Mouse (Mus musculus) heart, adult 11 months (tissue): ENCODE measurements around the gene Psmd2.

Experiments used
- DNase-seq: peaks from one replicate; pipeline ENCODE4 v3.0.0; 2022

Psmd2 gene

DNA sequence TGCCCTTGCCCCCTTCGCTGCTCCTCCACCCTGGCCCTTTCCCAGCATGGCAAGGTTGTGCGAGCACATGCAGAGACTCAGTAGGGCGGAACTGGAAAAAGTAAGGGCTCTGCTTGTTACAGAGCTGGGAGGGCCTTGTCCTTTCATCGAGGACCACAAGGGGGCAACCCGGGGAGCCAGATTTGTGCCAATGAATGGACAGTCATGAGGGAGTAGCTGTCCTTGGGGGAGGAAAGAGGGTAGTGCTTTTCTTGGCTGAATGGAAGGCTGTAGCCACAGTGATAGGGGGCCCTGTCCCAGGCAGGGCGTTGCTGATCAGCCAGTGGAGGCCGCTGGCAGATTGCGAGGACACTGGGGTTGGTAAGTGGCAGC is 51.1 kb downstream of the Psmd2 start:
- DNase-seq: peak; percentile 96

DNA sequence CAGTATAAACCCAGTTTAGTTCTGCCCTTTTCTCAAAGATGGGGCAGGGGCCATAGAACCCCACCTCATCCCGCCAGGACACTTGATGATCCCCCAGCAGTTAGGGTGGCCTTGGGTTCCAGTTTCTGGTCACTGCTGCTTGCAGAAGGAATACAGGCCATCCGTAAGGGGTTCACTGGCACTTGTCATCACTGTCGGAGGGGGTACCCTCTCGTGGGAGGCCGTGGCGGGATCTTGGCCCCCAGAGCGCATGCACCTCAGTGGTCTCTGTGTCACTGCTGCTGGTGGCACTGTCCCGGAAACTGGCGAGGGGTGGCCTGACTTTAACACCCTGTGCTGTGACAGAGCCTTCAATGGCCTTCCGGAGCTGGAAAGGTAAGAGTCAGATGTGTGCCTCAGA is 51.6 kb downstream of the Psmd2 start:
- peak; percentile 87 for DNase-seq

DNA sequence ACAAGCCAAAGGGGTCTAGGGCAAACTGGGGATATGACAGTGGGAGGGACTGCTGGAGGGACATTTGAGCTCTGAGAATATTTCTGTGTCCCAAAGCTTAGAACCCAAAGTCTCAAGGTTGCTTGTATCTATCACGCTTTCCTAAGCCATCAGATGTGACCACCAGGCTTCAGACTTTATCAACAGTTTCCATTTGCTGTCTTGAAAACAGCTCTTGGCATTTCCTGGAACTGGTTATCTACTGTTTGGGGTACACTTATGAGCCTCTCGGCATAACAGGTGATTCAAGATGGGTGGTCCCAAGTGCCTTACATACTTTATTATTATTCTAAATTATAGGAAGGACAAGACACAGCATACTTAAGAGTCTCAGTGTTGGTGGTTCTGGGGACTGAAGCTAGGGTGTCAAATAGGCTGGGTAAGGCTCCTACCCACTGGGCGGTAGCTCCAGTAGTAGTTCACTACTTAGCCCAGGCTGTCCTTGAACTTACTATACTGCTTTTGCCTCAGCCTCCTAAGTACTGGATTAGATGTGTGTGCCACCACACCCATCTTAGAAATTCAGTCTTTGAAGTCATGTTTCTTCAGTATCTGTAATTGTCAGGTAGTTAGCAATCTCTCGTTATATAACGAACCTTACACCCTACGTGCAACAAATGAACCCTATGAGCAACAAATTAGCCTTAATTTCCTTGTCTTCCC is 52.4 kb downstream of the Psmd2 start:
- DNase-seq: no peak

DNA sequence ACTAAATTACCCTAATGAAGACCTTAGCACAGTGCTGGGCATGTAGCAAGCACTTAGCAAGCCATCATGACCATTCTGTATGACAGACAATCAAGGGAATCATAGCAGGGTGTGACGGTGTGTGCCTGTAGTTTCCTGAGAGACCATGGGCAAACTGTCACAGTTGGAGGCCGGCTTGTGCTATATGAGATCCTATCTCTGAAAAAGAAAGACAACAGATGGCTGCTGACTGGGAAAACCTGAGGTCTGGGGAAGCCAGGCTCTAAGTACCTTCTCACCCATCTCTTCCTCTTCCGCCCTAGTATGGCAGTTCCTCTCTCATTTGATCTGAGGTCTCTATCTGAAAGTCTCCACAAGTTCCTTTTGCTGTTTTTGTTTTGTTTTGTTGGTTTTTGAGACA is 54.3 kb downstream of the Psmd2 start:
- no peak for DNase-seq

DNA sequence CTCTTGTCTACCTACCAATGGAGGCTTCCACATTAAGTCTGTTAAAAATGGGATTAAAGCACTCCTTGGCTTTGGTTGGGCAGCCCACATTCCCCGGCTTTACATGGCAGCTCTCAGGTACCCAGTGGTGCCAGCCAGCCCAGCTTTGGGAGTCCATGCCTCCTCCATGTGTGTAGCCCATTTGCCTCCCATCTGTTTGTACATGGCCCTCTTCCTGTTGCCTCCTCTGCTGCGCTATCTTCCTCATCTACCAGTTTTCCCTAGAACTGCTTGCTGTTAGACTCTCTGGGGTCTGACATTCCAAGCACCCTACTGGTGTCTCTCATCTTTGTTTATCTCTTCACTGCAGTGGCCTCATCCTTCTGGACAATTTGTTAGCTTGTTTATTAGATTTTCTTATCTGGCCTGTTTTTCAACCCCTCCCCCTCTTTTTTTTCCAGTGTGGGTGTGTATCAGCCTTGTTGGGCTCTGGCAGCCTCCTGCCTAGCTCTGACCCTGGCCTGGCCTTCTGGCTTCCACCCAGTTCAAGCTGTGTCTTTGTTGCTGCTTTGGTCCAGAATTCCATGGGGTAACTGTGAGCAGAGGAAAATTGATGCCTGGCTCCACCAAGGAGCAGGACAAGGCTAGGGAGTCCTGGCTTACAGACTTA is 55.1 kb downstream of the Psmd2 start:
- peak; percentile 93 for DNase-seq

DNA sequence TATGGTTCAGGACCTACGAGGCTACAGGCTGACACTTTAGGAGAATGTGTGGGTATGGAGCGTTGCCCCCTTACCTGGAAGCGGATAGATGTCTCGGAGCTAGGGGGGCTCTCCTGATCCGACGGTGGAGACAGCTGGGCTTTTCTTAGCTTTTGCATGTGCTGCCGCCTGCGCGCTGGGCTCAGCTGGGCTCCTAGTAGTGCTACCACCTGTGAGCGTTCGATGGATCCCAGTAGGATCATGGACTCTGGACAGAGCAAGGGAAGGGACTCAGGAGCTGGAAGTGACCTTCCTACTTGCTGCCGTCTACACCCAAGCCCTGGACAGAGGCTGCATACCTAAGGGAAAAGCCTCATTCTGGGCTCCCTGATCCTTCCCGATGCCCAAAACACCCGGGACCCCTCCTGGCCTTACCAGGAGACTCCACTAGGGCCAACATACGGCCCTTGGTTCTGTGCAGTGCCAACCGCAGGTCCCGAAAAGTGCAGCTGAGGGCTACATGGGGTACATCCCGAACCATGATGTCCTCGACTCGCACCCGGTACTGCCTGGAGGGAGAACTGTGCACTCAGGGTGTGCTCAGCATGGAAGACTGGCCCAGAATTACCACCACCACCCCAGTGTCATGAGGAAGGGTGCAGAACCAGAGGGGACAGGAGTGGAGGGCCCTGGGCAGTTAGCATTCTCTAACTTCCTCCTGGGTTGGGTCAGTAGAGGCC is 56.9 kb downstream of the Psmd2 start:
- DNase-seq: peak; percentile 86

DNA sequence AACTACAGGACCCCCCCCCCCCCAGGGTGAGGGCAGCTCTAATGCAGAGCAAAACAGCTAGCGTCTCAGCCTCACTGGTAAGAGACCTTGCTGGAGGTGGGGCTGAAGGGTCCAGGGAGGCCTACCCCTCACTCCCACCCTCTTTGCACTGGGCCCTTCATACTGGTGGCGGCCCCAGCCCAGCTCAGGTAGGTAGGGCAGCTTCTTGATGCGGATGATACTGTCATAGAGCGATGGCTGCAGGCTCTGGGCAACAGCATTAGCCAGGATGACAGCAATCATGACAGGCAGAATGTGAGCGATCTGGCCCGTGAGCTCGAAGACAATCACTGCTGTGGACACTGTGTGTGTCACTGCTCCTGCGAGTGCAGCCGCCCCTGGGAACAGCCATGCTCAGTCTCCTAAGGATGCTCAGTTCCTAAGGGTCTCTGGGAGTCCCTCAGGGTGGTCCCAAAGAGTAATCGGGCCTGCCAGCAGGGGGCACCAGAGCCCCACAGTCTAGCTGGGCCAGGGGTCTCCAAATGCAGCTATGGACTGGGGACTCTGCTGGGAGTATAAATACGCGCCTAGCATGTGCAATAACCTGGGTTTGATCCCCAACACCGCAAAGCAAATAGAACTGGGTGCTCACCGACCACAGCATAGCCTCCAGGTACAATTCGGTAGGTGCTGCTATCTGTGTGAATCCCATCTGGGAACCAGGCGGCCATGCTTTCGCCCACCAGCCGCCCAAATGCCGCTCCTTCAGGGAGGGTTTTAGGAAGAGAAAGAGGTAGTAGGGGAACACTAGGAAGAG is 57.7 kb downstream of the Psmd2 start:
- peak; percentile 90 for DNase-seq

DNA sequence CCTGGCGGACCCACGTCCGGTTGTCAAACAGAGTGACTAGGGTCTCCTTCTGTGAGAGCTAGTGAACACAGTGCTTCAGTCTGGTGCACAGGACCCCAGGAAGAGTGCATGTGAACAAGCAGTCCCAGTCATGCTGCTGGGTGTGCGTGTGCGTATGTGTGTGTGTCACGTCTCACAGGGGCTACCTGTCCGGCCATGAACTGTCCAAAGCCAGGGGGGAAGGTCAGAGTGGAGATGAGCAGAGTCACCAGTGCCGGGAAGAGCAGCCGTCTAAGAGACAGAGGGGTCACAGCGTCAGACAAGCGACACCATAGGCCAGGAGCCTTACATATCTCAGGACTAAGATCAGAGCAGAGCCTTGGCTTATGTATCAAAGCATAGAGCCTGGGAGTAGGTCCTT is 58.9 kb downstream of the Psmd2 start:
- peak; percentile 88 for DNase-seq

DNA sequence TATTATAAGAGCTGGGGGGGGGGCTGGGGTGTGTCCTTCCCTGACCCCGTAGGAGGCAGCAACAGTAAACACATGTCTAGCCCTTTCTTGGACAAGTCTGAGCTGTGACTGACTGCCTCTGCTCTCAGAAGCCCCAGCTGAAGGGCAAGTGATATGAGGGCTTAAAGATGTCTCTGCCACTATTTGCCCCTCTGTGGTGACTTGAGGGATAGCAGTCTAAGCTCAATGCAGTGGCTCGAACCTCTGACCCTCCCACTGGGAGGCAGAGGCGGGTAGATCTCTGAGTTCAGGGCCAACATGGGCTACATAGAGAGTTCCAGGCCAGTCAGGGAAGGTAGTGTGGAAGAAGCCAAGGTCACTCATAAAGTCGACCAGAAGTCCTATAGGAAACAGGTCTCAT is 59.4 kb downstream of the Psmd2 start:
- DNase-seq: no peak

DNA sequence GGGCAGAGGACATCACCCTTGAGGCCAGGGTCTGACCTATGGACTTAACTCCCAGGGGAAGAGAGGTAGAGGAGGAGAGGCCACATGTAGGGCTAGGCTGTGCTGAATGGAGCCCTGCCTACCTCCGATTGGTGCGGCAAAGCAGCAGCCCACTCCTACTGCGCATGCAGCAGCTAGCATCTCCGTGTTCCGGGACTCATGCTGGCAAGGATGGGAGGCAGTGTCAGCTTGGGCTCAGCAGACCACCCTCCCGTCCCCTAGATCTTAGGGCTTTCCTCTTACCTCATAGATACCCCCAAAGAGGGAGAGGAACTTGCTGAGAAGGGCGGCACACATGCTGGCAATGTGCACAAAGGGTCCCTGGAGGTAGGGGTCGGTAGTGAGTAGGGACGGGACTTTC is 60.7 kb downstream of the Psmd2 start:
- peak; percentile 91 for DNase-seq

DNA sequence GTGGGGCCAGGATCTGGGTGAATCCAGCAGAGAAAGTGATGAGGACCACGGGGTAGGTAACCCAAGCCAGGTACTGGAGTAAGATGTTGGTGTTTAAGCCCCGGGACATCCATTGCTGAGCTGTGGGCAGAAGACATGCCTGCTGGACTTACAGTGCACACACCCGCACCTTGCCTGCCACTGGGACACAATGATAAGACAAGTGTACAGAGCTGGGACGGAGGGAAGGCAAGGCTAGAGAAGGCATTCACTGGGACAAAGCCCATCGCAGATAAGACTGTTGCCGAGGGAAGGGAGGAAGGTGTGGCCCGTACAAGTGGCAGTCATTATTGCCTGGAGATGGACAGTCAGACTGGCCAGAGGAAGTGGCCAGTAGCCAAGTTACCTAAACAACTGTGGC is 61.4 kb downstream of the Psmd2 start:
- peak; percentile 90 for DNase-seq
